28 mouse cellular contexts compared by ENCODE assay signal in genomic region chr11:44395401-44395800, GRCm38 (mm10). TPM values are rescaled to one million over a fixed set of nuclear protein-coding genes. Genes with fewer than 3 reads are reported as not detected.
DNase-seq lines count a peak whose midpoint lies in the region; ATAC-seq and TF ChIP-seq lines count a peak whose summit lies in the region.
"Had no signal": no experiment of that assay in that cellular context is flagged by ENCODE, and none has a peak within 500 bp of the region (broad histone marks: within the 10 kb centered on the region; RNA-seq: fewer than 3 reads in every experiment).

No protein-coding gene starts in this region.

- H3K4me2 ChIP-seq in liver, postnatal 0 days (ENCODE audit: low read depth, low read length) = no peak overlapping the region
- H3K4me2 ChIP-seq in hindbrain, embryonic 12.5 days (replicated peaks) = no peak overlapping the region
- H3K4me2 ChIP-seq: embryonic facial prominence, embryonic 12.5 days; limb, embryonic 13.5 days; liver, embryonic 15.5 days; midbrain, embryonic 13.5 days; neural tube, embryonic 12.5 days had no signal

- ATAC-seq in liver, postnatal 0 days = peak; percentile 51; the same call in 1 of the 2 replicates
- ATAC-seq in megakaryocyte, adult 5-6 weeks (ENCODE audit: poor library complexity, severe bottlenecking) = peak; percentile 48
- ATAC-seq in hindbrain, embryonic 12.5 days (ENCODE audit: low FRiP score) = no peak
- ATAC-seq: forebrain, postnatal 0 days; hindbrain, postnatal 0 days; intestine, postnatal 0 days; midbrain, embryonic 13.5 days had no signal

- H3K4me3 ChIP-seq in liver, postnatal 0 days (ENCODE audit: low read depth, low read length) = no peak overlapping the region
- no peak overlapping the region for H3K4me3 ChIP-seq in hindbrain, embryonic 12.5 days
- H3K4me3 ChIP-seq: embryonic facial prominence, embryonic 12.5 days; layer of hippocampus, adult 2 months; limb, embryonic 13.5 days; liver, embryonic 15.5 days; midbrain, embryonic 13.5 days; neural tube, embryonic 12.5 days had no signal

- no peaks in the 10 kb centered on the region for H3K36me3 ChIP-seq in liver, postnatal 0 days (replicated peaks; ENCODE audit: insufficient read depth, low read length)
- no peaks in the 10 kb centered on the region for H3K36me3 ChIP-seq in splenic B cell, adult 2 months (ENCODE audit: control insufficient read depth, insufficient read depth, low read length, poor library complexity, severe bottlenecking)
- no peaks in the 10 kb centered on the region for H3K36me3 ChIP-seq in hindbrain, embryonic 12.5 days
- H3K36me3 ChIP-seq: embryonic facial prominence, embryonic 12.5 days; limb, embryonic 13.5 days; liver, embryonic 15.5 days; midbrain, embryonic 13.5 days; neural tube, embryonic 12.5 days had no signal

- WGBS in liver, postnatal 0 days (ENCODE audit: insufficient replicate concordance) = 47% methylated on average over 4 of the region's 4 CpGs
- 89% methylated on average over 4 of the region's 4 CpGs for WGBS in hindbrain, embryonic 12.5 days

- DNase-seq in liver, postnatal 0 days = peak; percentile 27
- DNase-seq in liver (no peak), R1 (ENCODE audit: low read depth, low spot score) (peak; percentile 43)
- DNase-seq in splenic B cell, adult 2 months (ENCODE audit: low read depth, low spot score) = peak; percentile 67
- no peak for DNase-seq in right cerebral cortex, postnatal 14 days
- DNase-seq: adrenal gland, adult 8-10 months; cerebellum, adult 18-20 months; cerebellum, postnatal 14 days; forebrain, postnatal 0 days; gastrocnemius, postnatal 25 days; heart, postnatal 4 days; kidney, postnatal 25 days had no signal

- no peak overlapping the region for H3K27ac ChIP-seq in liver, postnatal 0 days (ENCODE audit: low read depth)
- no peak overlapping the region for H3K27ac ChIP-seq in hindbrain, embryonic 12.5 days
- H3K27ac ChIP-seq: embryonic facial prominence, embryonic 12.5 days; hindbrain, postnatal 0 days; layer of hippocampus, adult 2 months; limb, embryonic 13.5 days; liver, embryonic 15.5 days; midbrain, embryonic 13.5 days; neural tube, embryonic 12.5 days had no signal

- H3K9me3 ChIP-seq in liver, postnatal 0 days (ENCODE audit: low read length) = no peaks in the 10 kb centered on the region
- no peaks in the 10 kb centered on the region; the same call in 1 of the 2 replicates for H3K9me3 ChIP-seq in hindbrain, embryonic 12.5 days (replicated peaks)
- H3K9me3 ChIP-seq: embryonic facial prominence, embryonic 12.5 days; limb, embryonic 13.5 days; liver, embryonic 15.5 days; midbrain, embryonic 13.5 days; neural tube, embryonic 12.5 days had no signal

- H3K9ac ChIP-seq in liver, postnatal 0 days (replicated peaks) = no peak overlapping the region
- H3K9ac ChIP-seq in hindbrain, embryonic 12.5 days = no peak overlapping the region
- H3K9ac ChIP-seq: embryonic facial prominence, embryonic 12.5 days; forebrain, postnatal 0 days; limb, embryonic 13.5 days; liver, embryonic 15.5 days; midbrain, embryonic 13.5 days; neural tube, embryonic 12.5 days had no signal

- no peak for TF ChIP-seq EP300 in liver, postnatal 0 days (IDR thresholded peaks at IDR 0.05; ENCODE audit: low read depth)

- H3K4me1 ChIP-seq in liver, postnatal 0 days (ENCODE audit: insufficient read depth) = peaks cover 2% of the 10 kb centered on the region; the same call in 1 of the 2 replicates
- no peaks in the 10 kb centered on the region for H3K4me1 ChIP-seq in hindbrain, embryonic 12.5 days
- H3K4me1 ChIP-seq: neural tube, embryonic 12.5 days had no signal

- no peak for TF ChIP-seq CTCF in liver, postnatal 0 days (IDR thresholded peaks at IDR 0.05; ENCODE audit: low read depth)

- no peaks in the 10 kb centered on the region for H3K27me3 ChIP-seq in liver, postnatal 0 days (ENCODE audit: insufficient read depth, low read length)
- no peaks in the 10 kb centered on the region for H3K27me3 ChIP-seq in splenic B cell, adult 2 months (ENCODE audit: control insufficient read depth, insufficient read depth, low read length, poor library complexity, severe bottlenecking)
- H3K27me3 ChIP-seq in hindbrain, embryonic 12.5 days = no peaks in the 10 kb centered on the region
- H3K27me3 ChIP-seq: embryonic facial prominence, embryonic 12.5 days; neural tube, embryonic 12.5 days had no signal

RNA-seq across cellular contexts. Expression of gene Il12b, which starts 4.5 kb away (rescaled TPM):
- polyA plus RNA-seq in liver, postnatal 0 days (2015; fragmentation: Nextera tagmentation; extraction: Ambion mirVana) = not detected in 2 replicates
- not detected in 2 replicates for total RNA-seq in megakaryocyte, adult 5-6 weeks (2015)
- not detected in 2 replicates for total RNA-seq in megakaryocyte, adult 5-6 weeks (2017)
- polyA plus RNA-seq in hindbrain, embryonic 12.5 days (2016; fragmentation: Nextera tagmentation; extraction: Ambion mirVana) = not detected in 2 replicates
- total RNA-seq: adrenal gland, adult 8-10 months; forebrain, postnatal 0 days; gastrocnemius, postnatal 25 days; heart, adult 8-10 months; heart, postnatal 4 days; hindbrain, postnatal 0 days; layer of hippocampus, adult 2 months; left cerebral cortex, postnatal 25 days had no signal
- polyA plus RNA-seq: embryonic facial prominence, embryonic 12.5 days; forebrain, embryonic 11.5 days; forebrain, postnatal 0 days; heart, embryonic 14.5 days; hindbrain, postnatal 0 days; intestine, postnatal 0 days; kidney, embryonic 14.5 days; liver, embryonic 15.5 days; lung, embryonic 16.5 days; midbrain, embryonic 13.5 days; neural tube, embryonic 12.5 days had no signal

Comparison
In these comparisons a context has a peak if more than half of its experiments do, and no peak if none do; other contexts are left out.
1. DNase-seq: peak in liver, postnatal 0 days (single experiment), R1 (single experiment) and splenic B cell, adult 2 months (single experiment); none in liver (single experiment) and right cerebral cortex, postnatal 14 days (single experiment).